Mouse (Mus musculus): ENCODE results near the gene Snn.

Gene Snn

GRCm38 (mm10) chr16:11047130-11047529 lies 13.6 kb upstream of the Snn start:
- DNase-seq (ENCODE audit: low spot score) = no peak

DNA sequence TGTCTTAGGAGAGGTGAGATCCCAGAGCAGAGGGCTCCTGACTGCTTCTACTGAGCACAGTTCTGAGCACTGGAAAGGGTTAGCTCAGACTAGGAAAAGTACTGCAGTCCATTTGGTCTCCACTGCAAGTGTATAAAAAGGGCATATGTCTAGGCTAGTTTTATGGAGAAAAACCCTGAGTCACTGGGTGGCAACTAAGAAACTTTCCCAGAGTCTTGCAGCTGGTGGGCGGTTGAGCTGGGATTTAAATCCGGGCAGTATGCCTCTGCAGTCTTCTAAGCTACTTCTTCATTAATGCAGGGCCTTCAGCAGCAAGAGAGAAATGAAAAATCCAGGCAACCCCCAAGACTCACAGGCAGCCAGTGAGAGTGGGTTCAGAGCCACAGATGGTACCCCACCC lies 10.5 kb upstream of the Snn start:
- DNase-seq (ENCODE audit: low spot score) = no peak

GRCm38 (mm10) chr16:11051134-11051533 lies 9.6 kb upstream of the Snn start:
- no peak for DNase-seq (ENCODE audit: low spot score)

GRCm38 (mm10) chr16:11054409-11054808 lies 6.3 kb upstream of the Snn start:
- DNase-seq (ENCODE audit: low spot score) = no peak

GRCm38 (mm10) chr16:11054871-11055270 lies 5.9 kb upstream of the Snn start:
- DNase-seq (ENCODE audit: low spot score) = no peak

GRCm38 (mm10) chr16:11055916-11056315 lies 4.8 kb upstream of the Snn start:
- no peak for DNase-seq (ENCODE audit: low spot score)

GRCm38 (mm10) chr16:11062794-11063721 lies 2.3 kb downstream of the Snn start:
- no peak for DNase-seq (ENCODE audit: low spot score)

DNA sequence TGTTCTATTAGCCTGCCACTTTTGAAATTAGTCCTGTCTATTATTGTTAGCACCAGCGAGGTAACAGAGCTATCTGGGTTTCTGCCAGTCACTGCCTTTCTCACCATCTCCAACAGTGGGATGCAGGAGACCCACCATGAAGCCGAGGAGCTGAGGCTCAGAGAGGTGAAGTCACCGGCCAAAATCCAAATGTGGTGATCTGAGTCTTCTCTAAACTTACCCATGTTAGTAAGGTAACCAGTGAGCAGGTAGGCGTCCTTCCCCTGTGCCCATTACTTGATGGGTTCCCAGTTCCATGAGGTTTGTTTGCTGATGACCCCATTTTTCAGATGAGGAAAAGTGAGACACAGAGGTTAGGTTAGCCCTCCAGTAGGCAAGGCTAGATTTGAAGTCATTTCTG lies 3.6 kb downstream of the Snn start:
- DNase-seq (ENCODE audit: low spot score) = no peak

DNA sequence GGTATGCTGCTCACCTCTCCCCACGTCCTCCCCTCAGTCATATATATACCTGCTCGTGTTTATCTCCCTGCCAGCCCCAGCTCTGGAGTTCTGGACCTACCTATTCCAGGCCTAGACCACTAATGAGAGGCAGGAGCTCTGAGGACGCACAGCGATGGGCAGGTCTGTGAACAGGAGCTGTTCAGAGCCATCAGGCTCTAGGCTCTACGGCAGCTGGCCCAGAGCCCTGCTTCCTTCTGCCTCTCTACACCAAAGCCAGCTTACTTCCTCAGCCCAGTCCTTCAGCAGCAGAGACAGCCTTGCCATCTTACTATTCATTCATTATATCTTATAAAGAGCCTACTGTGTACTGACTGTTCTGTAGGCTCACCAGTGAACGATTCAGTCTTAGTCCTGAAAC lies 4.0 kb downstream of the Snn start:
- no peak for DNase-seq (ENCODE audit: low spot score)

- DNase-seq (ENCODE audit: low spot score) = no peak
Measured at GRCm38 (mm10) chr16:11065431-11065830, 4.7 kb downstream of the Snn start.

GRCm38 (mm10) chr16:11066029-11066832 lies 5.5 kb downstream of the Snn start, which contains the start of gene Litaf:
Gene Litaf (minus strand): TSS chr16:11066157.
- peak; percentile 83 for DNase-seq (ENCODE audit: low spot score)

GRCm38 (mm10) chr16:11066833-11067191 lies 6.1 kb downstream of the Snn start:
- no peak for DNase-seq (ENCODE audit: low spot score)

- no peak for DNase-seq (ENCODE audit: low spot score)
Measured at GRCm38 (mm10) chr16:11068666-11069065, 7.9 kb downstream of the Snn start.

- no peak for DNase-seq (ENCODE audit: low spot score)
Measured at GRCm38 (mm10) chr16:11069271-11069670, 8.5 kb downstream of the Snn start.

DNA sequence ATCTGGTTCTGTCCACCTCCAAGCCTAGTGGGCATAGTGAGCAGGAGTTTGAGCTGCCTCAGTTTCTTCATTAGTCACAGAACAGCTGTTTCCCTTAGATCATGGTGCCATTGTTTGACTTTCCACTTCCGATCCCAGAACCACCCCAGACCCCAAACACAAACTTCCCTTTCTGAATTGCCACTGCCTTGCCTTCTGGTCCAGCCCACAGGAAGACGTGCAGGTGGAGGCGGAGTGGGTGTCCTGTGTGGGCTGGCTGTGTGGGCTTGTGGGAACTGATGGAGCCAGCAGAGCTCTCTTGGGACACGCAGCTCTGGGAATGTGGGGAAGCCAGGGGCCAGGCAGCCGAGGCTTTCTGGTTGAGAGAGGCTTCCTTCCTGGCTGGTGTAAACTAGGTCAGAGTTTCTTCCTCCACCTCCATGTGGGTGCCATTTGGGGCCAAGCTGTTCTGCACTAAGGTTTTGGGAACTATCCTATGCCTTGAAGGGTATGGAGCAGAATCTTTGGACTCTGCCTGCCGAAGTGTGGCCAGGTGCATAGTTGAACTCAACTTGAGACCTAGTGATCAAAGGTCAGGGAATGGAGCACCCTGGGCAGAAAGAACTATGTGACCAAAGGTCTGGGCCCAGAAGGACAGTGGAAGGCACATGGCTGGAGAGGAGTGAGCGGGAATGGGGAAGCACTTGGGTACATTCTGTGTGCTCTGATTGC lies 9.1 kb downstream of the Snn start:
- no peak for DNase-seq (ENCODE audit: low spot score)

DNA sequence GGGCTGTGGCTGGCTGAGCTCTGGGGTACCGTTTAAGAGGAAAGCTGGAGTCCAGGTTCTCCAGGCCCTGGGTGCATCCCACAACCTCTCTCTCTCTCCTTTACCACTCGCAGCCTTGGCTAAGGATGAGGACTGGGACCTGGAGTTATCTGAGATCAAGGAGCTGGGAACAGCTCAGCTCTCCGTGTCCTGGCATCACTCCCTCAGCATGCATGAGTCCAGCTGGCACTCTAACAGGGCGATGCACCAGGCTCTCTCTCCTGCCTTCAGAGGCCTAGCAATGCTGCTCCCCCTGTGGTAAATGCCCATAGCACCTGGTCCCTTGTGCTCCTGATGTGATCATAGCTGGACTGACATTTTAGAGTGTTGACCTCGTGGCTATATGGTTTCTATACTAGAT lies 10.4 kb downstream of the Snn start:
- DNase-seq (ENCODE audit: low spot score) = no peak

GRCm38 (mm10) chr16:11071887-11072286 lies 11.1 kb downstream of the Snn start:
- DNase-seq (ENCODE audit: low spot score) = no peak

GRCm38 (mm10) chr16:11072454-11072853 lies 11.7 kb downstream of the Snn start:
- no peak for DNase-seq (ENCODE audit: low spot score)

- no peak for DNase-seq (ENCODE audit: low spot score)
Measured at GRCm38 (mm10) chr16:11073060-11073459, 12.3 kb downstream of the Snn start.

DNA sequence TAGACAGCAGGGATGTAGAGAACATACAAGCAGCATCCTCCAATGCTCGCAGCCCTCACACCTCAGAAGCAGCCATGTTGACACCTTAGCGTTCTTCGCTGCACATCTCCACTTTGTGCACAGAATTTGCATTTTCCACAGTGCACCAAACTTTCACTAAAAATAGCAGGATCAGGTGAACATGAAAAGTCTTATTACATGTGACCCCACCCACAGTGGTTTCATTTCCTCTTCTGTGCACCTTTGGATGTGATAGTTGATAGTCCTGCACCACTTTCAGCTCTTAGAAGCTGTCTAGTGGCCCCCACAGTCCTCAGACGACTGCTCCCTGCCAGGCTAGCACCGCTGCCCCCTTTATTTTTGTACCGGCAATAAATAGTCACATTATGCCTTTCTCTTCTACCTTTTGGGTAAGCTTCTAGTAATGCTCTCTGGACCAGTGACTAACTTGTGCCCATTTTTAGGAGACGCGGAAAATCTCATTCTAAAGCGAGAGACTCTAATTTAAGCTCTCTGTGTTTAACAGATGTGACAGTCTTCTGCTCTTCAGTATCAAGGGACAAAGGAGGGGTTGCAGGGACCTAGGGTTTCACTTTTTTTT lies 17.0 kb downstream of the Snn start:
- DNase-seq (ENCODE audit: low spot score) = no peak

GRCm38 (mm10) chr16:11078216-11078869 lies 17.6 kb downstream of the Snn start:
- DNase-seq (ENCODE audit: low spot score) = no peak

GRCm38 (mm10) chr16:11084181-11084580 lies 23.4 kb downstream of the Snn start:
- DNase-seq (ENCODE audit: low spot score) = no peak
